Mouse (Mus musculus) heart, embryonic 11.5 days (tissue): ENCODE measurements around the gene 9430038I01Rik. TPM values are rescaled to one million over a fixed set of nuclear protein-coding genes. Genes with fewer than 3 reads are reported as not detected.
"Not testable (repeated sequence)": the region's sequence is repeated elsewhere in the genome, so short reads cannot be mapped to it uniquely, and the experiment has no call there.

ENCODE experiments used
- ATAC-seq: fragments of 200-750 bp; cut with Nextera tagmentation; replicated peaks from 2 replicates; pipeline ENCODE4 v1.8.0; 2017; ENCODE audit warnings: moderate library complexity; ENCODE audit not compliant: insufficient number of reproducible peaks, low FRiP score, low TSS enrichment
- H3K27ac ChIP-seq: fragments of 300-500 bp; sonication (generic); 2 replicates; pipeline ENCODE4 v1.5.1; 2014; ENCODE audit warnings: mild to moderate bottlenecking, low read depth, low read length
- H3K27me3 ChIP-seq: fragments of 300-500 bp; sonication (generic); 2 replicates; pipeline ENCODE4 v1.6.1; 2014; ENCODE audit warnings: mild to moderate bottlenecking, low read length, mixed read lengths; ENCODE audit not compliant: control insufficient read depth, insufficient read depth
- H3K36me3 ChIP-seq: fragments of 300-500 bp; sonication (generic); 2 replicates; pipeline ENCODE4 v1.6.1; 2014; ENCODE audit warnings: mild to moderate bottlenecking, low read length, moderate library complexity, mixed read lengths; ENCODE audit not compliant: control insufficient read depth, insufficient read depth
- H3K4me1 ChIP-seq: fragments of 300-500 bp; sonication (generic); 2 replicates; pipeline ENCODE4 v1.6.1; 2014; ENCODE audit warnings: low read length; ENCODE audit not compliant: control insufficient read depth, insufficient read depth
- H3K4me2 ChIP-seq: fragments of 300-500 bp; sonication (generic); 2 replicates; pipeline ENCODE4 v1.6.1; 2014; ENCODE audit warnings: mild to moderate bottlenecking, moderate library complexity
- H3K4me3 ChIP-seq: fragments of 300-500 bp; sonication (generic); 2 replicates; pipeline ENCODE4 v1.5.1; 2014; ENCODE audit warnings: low read depth, low read length
- H3K9ac ChIP-seq: fragments of 300-500 bp; sonication (generic); 2 replicates; pipeline ENCODE4 v1.6.1; 2014; ENCODE audit warnings: mild to moderate bottlenecking, low read depth, low read length, moderate library complexity
- H3K9me3 ChIP-seq: fragments of 300-500 bp; sonication (generic); replicated peaks from 2 replicates; pipeline ENCODE4 v1.6.1; 2016; ENCODE audit warnings: low read length; ENCODE audit not compliant: control insufficient read depth
- WGBS: fragments of 180-500 bp; shearing (Covaris S2); extraction: QIAGEN DNeasy Blood & Tissue Kit; methylation state at CpG from one replicate; pipeline ENCODE4 v1.1.7; 2014; ENCODE audit not compliant: insufficient replicate concordance; 5-methylcytosine and 5-hydroxymethylcytosine counted together
- polyA plus RNA-seq: library from polyadenylated mRNA; unstranded; fragments of >200 nt; fragmentation: Nextera tagmentation; extraction: Ambion mirVana; gene quantifications from 2 replicates; pipeline ENCODE4 v1.2.1, GENCODE M21; 2014

The 9430038I01Rik gene
- polyA plus RNA-seq: 17.4 TPM in 2 replicates

DNA sequence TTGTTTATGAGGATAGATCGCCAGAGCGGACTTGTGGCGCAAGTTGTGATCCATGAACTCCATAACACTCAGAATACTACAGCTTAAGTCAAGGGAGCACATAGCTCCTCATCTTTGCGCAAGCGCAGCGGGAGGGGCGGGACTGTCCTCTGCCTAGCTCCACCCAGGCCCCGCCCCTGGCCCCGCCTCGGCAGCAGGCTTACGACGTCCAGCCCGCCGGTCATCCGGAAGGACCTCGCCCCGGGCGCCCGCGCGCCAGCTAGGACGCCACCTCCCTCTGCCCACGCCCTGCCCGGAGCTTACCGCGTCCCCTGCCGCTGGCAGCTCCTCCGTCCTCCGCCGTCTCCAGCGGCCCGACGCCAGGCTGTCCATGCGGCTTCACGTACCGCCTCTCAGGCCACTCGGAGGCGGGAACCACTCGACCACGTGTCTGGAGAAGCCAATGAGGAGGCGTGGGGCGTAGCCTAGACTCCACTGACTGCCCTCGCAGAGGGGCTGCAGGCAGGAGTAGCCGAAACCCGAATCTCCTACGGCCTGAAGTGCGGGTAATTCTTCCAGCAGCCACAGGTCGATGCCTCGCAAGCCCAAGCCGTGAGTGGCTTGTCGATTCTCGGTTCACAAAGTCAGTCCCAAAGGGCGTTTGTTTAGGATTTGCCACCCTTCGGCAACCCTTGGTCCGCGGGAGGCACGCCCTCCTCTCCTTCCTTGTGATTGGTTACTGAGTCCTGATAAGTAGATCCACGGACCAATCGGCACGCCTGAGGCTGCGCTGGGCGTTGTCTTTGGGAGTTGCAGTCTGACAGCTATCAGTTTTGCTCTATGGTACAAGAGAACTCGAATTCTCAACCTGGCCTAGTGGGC lies at the start of gene 9430038I01Rik:
Gene 9430038I01Rik (minus strand): TSS at position 426 of the 861 bp plus-strand sequence.
- peak; percentile 99 for ATAC-seq
- Histone ChIP-seq H3K27ac (peak within 1 kb of the TSS; percentile 90), H3K9ac (peak within 1 kb of the TSS; percentile 85), H3K27me3 (no peaks in the 10 kb centered on the region), H3K9me3 (no peaks in the 10 kb centered on the region), H3K4me1 (peaks cover 3% of the 10 kb centered on the region; the same call in 1 of the 2 replicates), H3K36me3 (no peaks in the 10 kb centered on the region), H3K4me2 (peak within 1 kb of the TSS; percentile 75), H3K4me3 (peak within 1 kb of the TSS; percentile 80)
- WGBS: under 1% methylated on average over 63 of the region's 63 CpGs

DNA sequence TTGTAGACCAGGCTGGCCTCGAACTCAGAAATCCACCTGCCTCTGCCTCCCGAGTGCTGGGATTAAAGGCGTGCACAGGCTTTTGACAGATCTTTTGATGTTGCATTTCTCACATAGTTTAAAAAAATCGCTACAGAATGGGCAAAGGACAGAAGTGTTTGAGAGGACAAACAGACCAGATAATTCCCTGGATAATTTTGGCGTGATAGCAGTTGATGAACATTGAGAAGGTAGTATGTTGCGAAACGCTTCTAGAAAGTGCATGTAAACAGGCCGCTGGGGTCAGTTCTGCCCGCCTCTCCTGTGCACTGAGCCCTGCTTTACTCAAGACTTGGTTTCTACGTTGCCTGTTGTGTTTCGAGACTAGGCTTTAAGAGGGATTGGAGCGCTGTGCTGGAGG lies 34.8 kb upstream of the 9430038I01Rik start:
- Histone ChIP-seq H3K4me1 (no peaks in the 10 kb centered on the region), H3K4me2 (no peak overlapping the region), H3K4me3 (no peak overlapping the region), H3K27me3 (no peaks in the 10 kb centered on the region), H3K9ac (no peak overlapping the region), H3K9me3 (no peaks in the 10 kb centered on the region), H3K27ac (no peak overlapping the region), H3K36me3 (peaks cover 6% of the 10 kb centered on the region; the same call in 1 of the 2 replicates)
- no peak for ATAC-seq
- 94% methylated on average over 12 of the region's 12 CpGs for WGBS

DNA sequence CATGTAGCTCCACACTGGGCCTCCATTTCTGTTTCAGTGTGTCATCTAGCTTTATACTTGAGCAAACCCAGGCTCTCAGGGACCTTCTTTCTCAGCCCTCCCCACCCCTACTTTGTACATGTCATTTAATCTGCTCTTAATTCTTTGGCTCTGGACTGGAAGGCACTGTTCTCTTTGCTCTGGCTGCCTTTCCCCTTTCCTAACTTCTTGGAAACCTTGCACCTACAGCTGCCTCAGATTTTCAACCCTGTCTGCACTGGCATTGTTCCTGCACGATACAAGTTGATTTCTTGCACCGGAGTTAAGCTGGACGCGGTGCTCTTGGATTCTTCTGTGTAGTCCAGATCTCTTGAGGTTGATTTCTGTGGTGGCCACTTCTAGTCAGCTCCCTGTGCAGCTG lies 32.4 kb upstream of the 9430038I01Rik start:
- H3K36me3 ChIP-seq: 0 out of 2 replicates have a peak, but pooled peaks cover 1% of the 10 kb centered on the region
- 94% methylated on average over 4 of the region's 4 CpGs for WGBS
- no peak overlapping the region for H3K4me3 ChIP-seq
- H3K4me2 ChIP-seq: no peak overlapping the region
- no peaks in the 10 kb centered on the region for H3K9me3 ChIP-seq
- H3K9ac ChIP-seq: no peak overlapping the region
- H3K27ac ChIP-seq: no peak overlapping the region
- no peak for ATAC-seq
- H3K27me3 ChIP-seq: no peaks in the 10 kb centered on the region
- peaks cover 6% of the 10 kb centered on the region; the same call in 1 of the 2 replicates for H3K4me1 ChIP-seq

DNA sequence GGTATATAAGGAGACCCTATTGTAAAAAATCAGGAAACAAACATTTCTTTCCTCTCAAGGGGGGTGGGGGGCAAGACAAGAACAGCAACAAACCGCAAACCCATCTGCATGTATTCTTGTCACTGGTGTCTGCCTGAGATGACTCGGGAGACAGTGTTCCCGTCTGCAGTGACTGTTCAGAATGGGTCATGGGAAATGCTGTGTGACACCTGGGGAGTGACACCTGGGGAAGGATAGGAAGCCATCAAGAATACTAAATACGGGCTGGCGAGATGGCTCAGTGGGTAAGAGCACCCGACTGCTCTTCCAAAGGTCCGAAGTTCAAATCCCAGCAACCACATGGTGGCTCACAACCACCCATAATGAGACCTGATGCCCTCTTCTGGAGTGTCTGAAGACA lies 28.4 kb upstream of the 9430038I01Rik start:
- H3K27me3 ChIP-seq, H3K27ac ChIP-seq, H3K4me1 ChIP-seq, H3K9me3 ChIP-seq, H3K36me3 ChIP-seq, ATAC-seq, H3K9ac ChIP-seq: not testable (repeated sequence)
- peak overlapping the region; percentile 90 for H3K4me2 ChIP-seq
- 79% methylated on average over 7 of the region's 7 CpGs for WGBS
- H3K4me3 ChIP-seq: peak overlapping the region; percentile 81

DNA sequence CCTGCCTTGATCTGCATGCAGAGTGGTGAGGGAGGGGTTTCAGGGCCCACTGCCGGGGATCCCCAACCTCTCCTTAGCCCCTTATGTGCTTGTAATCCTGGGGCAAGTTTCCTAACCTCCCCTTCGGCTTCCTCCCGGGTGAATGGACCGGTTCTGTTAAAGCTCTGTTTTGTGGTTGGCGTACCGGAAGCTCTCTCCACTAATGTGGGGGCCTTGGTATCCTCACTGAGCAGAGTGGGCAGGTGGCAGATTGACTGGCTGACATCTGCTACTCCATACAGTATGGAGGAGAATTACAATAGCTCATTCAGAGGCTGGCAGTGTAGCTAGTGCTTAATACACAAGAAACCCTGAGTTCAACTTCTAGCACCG lies 27.6 kb upstream of the 9430038I01Rik start:
- peaks cover 6% of the 10 kb centered on the region; the same call in 1 of the 2 replicates for H3K4me1 ChIP-seq
- peak overlapping the region; percentile 81 for H3K4me3 ChIP-seq
- ATAC-seq: no peak
- H3K4me2 ChIP-seq: peak overlapping the region; percentile 90
- no peaks in the 10 kb centered on the region for H3K9me3 ChIP-seq
- H3K9ac ChIP-seq: peak overlapping the region; percentile 88
- WGBS: 4% methylated on average over 7 of the region's 7 CpGs
- no peaks in the 10 kb centered on the region for H3K27me3 ChIP-seq
- H3K27ac ChIP-seq: peak overlapping the region; percentile 82
- H3K36me3 ChIP-seq: no peaks in the 10 kb centered on the region

DNA sequence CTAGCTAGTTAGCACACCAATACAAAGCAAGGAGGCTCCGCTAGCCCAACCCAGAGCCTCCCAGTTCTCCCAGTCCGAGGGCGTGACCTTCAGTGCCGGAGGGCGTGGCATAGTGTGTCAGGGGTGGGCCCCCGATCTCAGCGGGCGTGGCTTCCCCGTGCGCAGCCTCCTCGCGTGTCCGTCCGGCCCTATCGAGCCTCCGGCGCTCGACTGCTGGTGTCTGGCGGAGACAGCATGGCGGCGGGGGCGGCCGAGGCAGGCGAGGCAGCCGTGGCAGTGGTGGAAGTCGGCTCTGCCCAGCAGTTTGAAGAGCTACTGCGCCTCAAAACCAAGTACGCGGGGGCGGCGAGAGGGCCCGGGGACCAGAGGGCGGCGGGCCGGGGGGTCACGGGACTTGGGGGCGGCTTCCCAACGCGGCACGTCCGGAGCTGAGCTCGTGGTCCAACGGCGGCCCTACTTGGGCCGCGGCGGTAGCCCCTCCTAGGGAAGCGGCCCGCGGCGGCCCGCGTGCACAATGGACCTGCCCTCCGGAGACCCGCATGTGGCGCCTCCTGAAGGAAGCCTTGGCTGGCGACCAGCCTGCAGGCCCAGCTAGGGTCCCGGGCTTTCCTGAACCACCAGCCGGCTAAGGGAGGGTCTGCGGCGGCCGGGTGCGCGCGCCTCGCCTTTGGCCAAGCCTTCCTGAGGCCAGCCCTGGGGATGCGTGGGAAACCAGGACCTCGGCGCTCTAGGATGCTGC lies 27.0 kb upstream of the 9430038I01Rik start, which contains the start of gene Glrx3:
Gene Glrx3 (plus strand): TSS at position 175 of the 739 bp plus-strand sequence.
- ATAC-seq: peak; percentile 99
- under 1% methylated on average over 67 of the region's 69 CpGs for WGBS
- Histone ChIP-seq H3K9me3 (no peaks in the 10 kb centered on the region), H3K36me3 (no peaks in the 10 kb centered on the region), H3K27ac (peak within 1 kb of the TSS; percentile 82), H3K4me2 (peak within 1 kb of the TSS; percentile 90), H3K4me1 (peaks cover 6% of the 10 kb centered on the region; the same call in 1 of the 2 replicates), H3K27me3 (no peaks in the 10 kb centered on the region), H3K9ac (peak within 1 kb of the TSS; percentile 88), H3K4me3 (peak within 1 kb of the TSS; percentile 81)

DNA sequence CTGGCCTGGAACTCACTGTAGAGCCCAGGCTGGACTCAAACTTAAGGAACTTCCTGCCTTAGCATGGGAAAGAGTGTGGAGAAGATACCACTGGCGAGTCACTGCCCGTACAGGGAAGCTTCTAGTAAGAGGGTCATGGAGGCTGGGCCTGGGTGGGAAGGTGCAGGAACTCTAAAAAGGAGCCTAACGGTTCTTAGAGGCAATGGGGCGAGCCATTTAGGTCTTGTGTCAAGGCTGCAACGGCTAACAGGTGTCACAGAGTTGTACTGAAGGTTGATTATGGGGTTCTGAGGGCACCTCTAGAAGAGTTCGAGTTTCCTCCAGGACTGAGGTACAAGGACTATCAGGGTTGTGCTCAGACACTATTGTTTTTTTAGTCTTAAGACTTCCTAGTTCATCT lies 26.3 kb upstream of the 9430038I01Rik start:
- Histone ChIP-seq H3K9ac (no peak overlapping the region), H3K27ac (peak overlapping the region; percentile 25; the same call in 1 of the 2 replicates), H3K9me3 (no peaks in the 10 kb centered on the region), H3K4me3 (peak overlapping the region; percentile 81; the same call in 1 of the 2 replicates), H3K36me3 (no peaks in the 10 kb centered on the region), H3K4me1 (peaks cover 6% of the 10 kb centered on the region; the same call in 1 of the 2 replicates), H3K27me3 (no peaks in the 10 kb centered on the region), H3K4me2 (peak overlapping the region; percentile 90)
- WGBS: 71% methylated on average over 6 of the region's 6 CpGs
- no peak for ATAC-seq

DNA sequence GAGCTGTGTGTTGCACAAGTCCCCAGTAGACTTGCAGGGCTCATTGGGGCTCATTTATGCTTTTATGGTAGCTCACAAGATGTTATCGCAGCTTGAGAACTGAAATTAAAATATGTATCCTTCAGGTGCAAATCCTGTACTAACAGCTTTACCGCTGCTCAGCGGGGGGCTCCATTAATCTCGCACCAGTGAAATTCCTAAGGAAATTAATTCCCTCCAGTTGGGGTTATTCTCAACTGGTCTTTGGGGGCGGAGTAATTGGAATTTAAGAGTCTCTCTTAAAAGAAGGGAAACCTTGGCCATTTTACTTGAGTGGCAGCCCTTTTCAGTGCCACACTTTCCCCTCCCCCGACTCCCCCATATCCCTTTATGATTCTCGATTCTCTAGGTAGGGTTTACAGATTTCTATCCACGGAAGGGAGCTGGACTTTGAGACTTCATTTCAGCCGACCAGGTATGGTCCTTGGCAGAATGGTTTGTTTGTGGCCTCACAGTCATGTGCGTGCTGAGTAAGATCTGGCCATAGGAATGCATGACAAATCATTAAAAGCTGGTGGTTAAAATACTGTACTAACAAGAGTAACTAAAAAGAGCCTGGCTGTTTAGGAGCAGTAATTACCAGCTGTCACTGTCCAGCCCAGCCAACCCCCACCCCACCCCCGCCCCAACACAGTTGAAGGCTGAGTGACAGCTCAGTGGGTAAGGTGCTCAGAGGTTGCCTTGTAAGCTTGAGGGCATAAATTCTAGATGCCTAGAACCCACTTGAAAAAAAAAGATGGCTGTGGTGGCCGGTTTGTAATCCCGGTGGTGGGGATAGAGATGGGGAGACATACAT lies 21.4 kb upstream of the 9430038I01Rik start:
- 57% methylated on average over 13 of the region's 13 CpGs for WGBS
- no peak overlapping the region for H3K27ac ChIP-seq
- no peaks in the 10 kb centered on the region for H3K36me3 ChIP-seq
- no peaks in the 10 kb centered on the region for H3K9me3 ChIP-seq
- no peak for ATAC-seq
- H3K4me1 ChIP-seq: no peaks in the 10 kb centered on the region
- no peak overlapping the region for H3K4me2 ChIP-seq
- H3K4me3 ChIP-seq: no peak overlapping the region
- H3K9ac ChIP-seq: no peak overlapping the region
- no peaks in the 10 kb centered on the region for H3K27me3 ChIP-seq
